Mouse (Mus musculus): Measurements from ENCODE around the gene Arhgap27. TPM values are rescaled to one million over a fixed set of nuclear protein-coding genes. Genes with fewer than 3 reads are reported as not detected.

Arhgap27 gene
- polyA plus RNA-seq, 1 experiment from 2014 or later = 7.1 TPM

- Histone ChIP-seq H3K27ac (no peak overlapping the region), H3K4me2 (no peak overlapping the region), H3K4me1 (replicated peaks) (peaks cover 32% of the 10 kb centered on the region), H3K36me3 (peaks cover 32% of the 10 kb centered on the region), H3K27me3 (peaks cover 63% of the 10 kb centered on the region), H3K9ac (replicated peaks) (no peak overlapping the region), H3K4me3 (replicated peaks) (no peak overlapping the region), H3K9me3 (no peaks in the 10 kb centered on the region; the same call in 1 of the 2 replicates)
- 84% methylated on average over 3 of the region's 3 CpGs for WGBS
- ATAC-seq (ENCODE audit: insufficient number of reproducible peaks, insufficient read depth, low FRiP score, low TSS enrichment, low read depth) = no peak
These were observed 1.5 kb upstream of the Arhgap27 start for GRCm38 (mm10) chr11:103365022-103365421.

GRCm38 (mm10) chr11:103364335-103364734, 843 bp upstream of the Arhgap27 start:
- no peak for ATAC-seq (ENCODE audit: insufficient number of reproducible peaks, insufficient read depth, low FRiP score, low TSS enrichment, low read depth)
- Histone ChIP-seq H3K27me3 (peaks cover 70% of the 10 kb centered on the region), H3K9ac (replicated peaks) (no peak overlapping the region), H3K27ac (no peak overlapping the region), H3K4me2 (no peak overlapping the region), H3K36me3 (peaks cover 28% of the 10 kb centered on the region), H3K4me3 (replicated peaks) (no peak overlapping the region), H3K9me3 (no peaks in the 10 kb centered on the region; the same call in 1 of the 2 replicates), H3K4me1 (replicated peaks) (peaks cover 34% of the 10 kb centered on the region)
- WGBS = 53% methylated on average over 5 of the region's 5 CpGs

GRCm38 (mm10) chr11:103362521-103363181, 841 bp downstream of the Arhgap27 start:
- H3K27ac ChIP-seq = peak overlapping the region; percentile 59; the same call in 1 of the 2 replicates

GRCm38 (mm10) chr11:103362054-103362432, 1.4 kb downstream of the Arhgap27 start:
- H3K36me3 ChIP-seq = peaks cover 14% of the 10 kb centered on the region
- no peaks in the 10 kb centered on the region; the same call in 1 of the 2 replicates for H3K9me3 ChIP-seq
- peak overlapping the region; percentile 54 for H3K4me3 ChIP-seq (replicated peaks)
- H3K4me1 ChIP-seq (replicated peaks) = peaks cover 43% of the 10 kb centered on the region
- ATAC-seq (ENCODE audit: insufficient number of reproducible peaks, insufficient read depth, low FRiP score, low TSS enrichment, low read depth) = no peak
- 3% methylated on average over 13 of the region's 13 CpGs for WGBS
- H3K27ac ChIP-seq = no peak overlapping the region
- peak overlapping the region; percentile 87 for H3K4me2 ChIP-seq
- H3K9ac ChIP-seq (replicated peaks) = no peak overlapping the region
- H3K27me3 ChIP-seq = peaks cover 93% of the 10 kb centered on the region

More at GRCm38 (mm10) chr11:103362521-103363181, 841 bp downstream of the Arhgap27 start:
- Histone ChIP-seq H3K36me3 (peaks cover 20% of the 10 kb centered on the region), H3K4me3 (replicated peaks) (peak overlapping the region; percentile 54), H3K4me2 (peak overlapping the region; percentile 87), H3K4me1 (replicated peaks) (peaks cover 43% of the 10 kb centered on the region), H3K27me3 (peaks cover 86% of the 10 kb centered on the region), H3K9ac (replicated peaks) (peak overlapping the region; percentile 51), H3K9me3 (no peaks in the 10 kb centered on the region; the same call in 1 of the 2 replicates)
- no peak for ATAC-seq (ENCODE audit: insufficient number of reproducible peaks, insufficient read depth, low FRiP score, low TSS enrichment, low read depth)
- WGBS = 2% methylated on average over 33 of the region's 33 CpGs

GRCm38 (mm10) chr11:103361396-103362053, 2.0 kb downstream of the Arhgap27 start:
- H3K9me3 ChIP-seq = no peaks in the 10 kb centered on the region; the same call in 1 of the 2 replicates
- H3K9ac ChIP-seq (replicated peaks) = no peak overlapping the region
- H3K4me2 ChIP-seq = peak overlapping the region; percentile 87
- 3% methylated on average over 25 of the region's 25 CpGs for WGBS
- H3K4me1 ChIP-seq (replicated peaks) = peaks cover 43% of the 10 kb centered on the region
- H3K27me3 ChIP-seq = peaks cover 98% of the 10 kb centered on the region
- ATAC-seq (ENCODE audit: insufficient number of reproducible peaks, insufficient read depth, low FRiP score, low TSS enrichment, low read depth) = no peak
- no peak overlapping the region for H3K27ac ChIP-seq
- H3K4me3 ChIP-seq (replicated peaks) = peak overlapping the region; percentile 54
- peaks cover 9% of the 10 kb centered on the region; the same call in 1 of the 2 replicates for H3K36me3 ChIP-seq

GRCm38 (mm10) chr11:103360661-103361081, 2.8 kb downstream of the Arhgap27 start:
- H3K27ac ChIP-seq = no peak overlapping the region
- peak overlapping the region; percentile 62 for H3K9ac ChIP-seq (replicated peaks)
- H3K27me3 ChIP-seq = peaks cover 100% of the 10 kb centered on the region
- H3K36me3 ChIP-seq = peaks cover under 1% of the 10 kb centered on the region; the same call in 1 of the 2 replicates
- peak overlapping the region; percentile 87 for H3K4me2 ChIP-seq
- peak overlapping the region; percentile 54 for H3K4me3 ChIP-seq (replicated peaks)
- H3K9me3 ChIP-seq = no peaks in the 10 kb centered on the region; the same call in 1 of the 2 replicates
- 3% methylated on average over 48 of the region's 48 CpGs for WGBS
- ATAC-seq (ENCODE audit: insufficient number of reproducible peaks, insufficient read depth, low FRiP score, low TSS enrichment, low read depth) = no peak
- peaks cover 51% of the 10 kb centered on the region for H3K4me1 ChIP-seq (replicated peaks)

- Histone ChIP-seq H3K4me2 (peak overlapping the region; percentile 87), H3K9me3 (no peaks in the 10 kb centered on the region; the same call in 1 of the 2 replicates), H3K27me3 (peaks cover 99% of the 10 kb centered on the region), H3K9ac (replicated peaks) (peak overlapping the region; percentile 62), H3K4me3 (replicated peaks) (peak overlapping the region; percentile 54), H3K4me1 (replicated peaks) (peaks cover 56% of the 10 kb centered on the region), H3K36me3 (no peaks in the 10 kb centered on the region), H3K27ac (no peak overlapping the region)
- WGBS = 2% methylated on average over 60 of the region's 60 CpGs
- 0 out of 2 replicates have a peak, but pooled peaks have one; percentile 37 for ATAC-seq (ENCODE audit: insufficient number of reproducible peaks, insufficient read depth, low FRiP score, low TSS enrichment, low read depth)
These were observed 3.5 kb downstream of the Arhgap27 start for GRCm38 (mm10) chr11:103359841-103360641.

- peak overlapping the region; percentile 36 for H3K4me2 ChIP-seq
- peaks cover 97% of the 10 kb centered on the region for H3K27me3 ChIP-seq
- no peak overlapping the region for H3K27ac ChIP-seq
- peaks cover 57% of the 10 kb centered on the region for H3K4me1 ChIP-seq (replicated peaks)
- no peaks in the 10 kb centered on the region for H3K36me3 ChIP-seq
- under 1% methylated on average over 22 of the region's 22 CpGs for WGBS
- peak overlapping the region; percentile 21 for H3K4me3 ChIP-seq (replicated peaks)
- no peaks in the 10 kb centered on the region; the same call in 1 of the 2 replicates for H3K9me3 ChIP-seq
- H3K9ac ChIP-seq (replicated peaks) = no peak overlapping the region
- no peak for ATAC-seq (ENCODE audit: insufficient number of reproducible peaks, insufficient read depth, low FRiP score, low TSS enrichment, low read depth)
These were observed 4.4 kb downstream of the Arhgap27 start for GRCm38 (mm10) chr11:103359122-103359521.

- H3K9ac ChIP-seq (replicated peaks) = no peak overlapping the region
- no peaks in the 10 kb centered on the region for H3K36me3 ChIP-seq
- WGBS = 81% methylated on average over 4 of the region's 4 CpGs
- no peak overlapping the region for H3K4me3 ChIP-seq (replicated peaks)
- H3K27me3 ChIP-seq = peaks cover 92% of the 10 kb centered on the region
- no peaks in the 10 kb centered on the region; the same call in 1 of the 2 replicates for H3K9me3 ChIP-seq
- no peak overlapping the region for H3K27ac ChIP-seq
- no peak overlapping the region for H3K4me2 ChIP-seq
- peaks cover 49% of the 10 kb centered on the region for H3K4me1 ChIP-seq (replicated peaks)
- no peak for ATAC-seq (ENCODE audit: insufficient number of reproducible peaks, insufficient read depth, low FRiP score, low TSS enrichment, low read depth)
These were observed 5.2 kb downstream of the Arhgap27 start for GRCm38 (mm10) chr11:103358316-103358715.

- ATAC-seq (ENCODE audit: insufficient number of reproducible peaks, insufficient read depth, low FRiP score, low TSS enrichment, low read depth) = no peak
- no peak overlapping the region for H3K9ac ChIP-seq (replicated peaks)
- H3K4me2 ChIP-seq = no peak overlapping the region
- peaks cover 43% of the 10 kb centered on the region for H3K4me1 ChIP-seq (replicated peaks)
- H3K27ac ChIP-seq = no peak overlapping the region
- H3K36me3 ChIP-seq = no peaks in the 10 kb centered on the region
- H3K9me3 ChIP-seq = peaks cover 2% of the 10 kb centered on the region
- 93% methylated on average over 10 of the region's 10 CpGs for WGBS
- H3K4me3 ChIP-seq (replicated peaks) = no peak overlapping the region
- peaks cover 86% of the 10 kb centered on the region for H3K27me3 ChIP-seq
These were observed 5.8 kb downstream of the Arhgap27 start for GRCm38 (mm10) chr11:103357710-103358109.

All from limb, embryonic 12.5 days (tissue).